17 mouse cellular contexts compared by ENCODE assay signal in genomic region chr4:32291406-32291805, GRCm38 (mm10). TPM values are rescaled to one million over a fixed set of nuclear protein-coding genes. Genes with fewer than 3 reads are reported as not detected.
DNase-seq lines count a peak whose midpoint lies in the region; ATAC-seq and TF ChIP-seq lines count a peak whose summit lies in the region.
"Had no signal": no experiment of that assay in that cellular context is flagged by ENCODE, and none has a peak within 500 bp of the region (broad histone marks: within the 10 kb centered on the region; RNA-seq: fewer than 3 reads in every experiment).

No protein-coding gene starts in this region.

- no peak for TF ChIP-seq POLR2A in spleen, adult 2 months (IDR thresholded peaks at IDR 0.05; ENCODE audit: low read depth, low read length)

- peaks cover 48% of the 10 kb centered on the region for H3K4me1 ChIP-seq in heart, embryonic 15.5 days (replicated peaks)
- peaks cover 19% of the 10 kb centered on the region for H3K4me1 ChIP-seq in spleen, adult 2 months (ENCODE audit: control insufficient read depth, insufficient read depth, insufficient read length)
- H3K4me1 ChIP-seq in kidney, embryonic 16.5 days (ENCODE audit: insufficient read depth, low read length), result peaks cover 36% of the 10 kb centered on the region

- 68% methylated on average over 4 of the region's 4 CpGs for WGBS in heart, embryonic 15.5 days
- WGBS in spleen, adult 2 months, result 71% methylated on average over 4 of the region's 4 CpGs
- 62% methylated on average over 4 of the region's 4 CpGs for WGBS in kidney, embryonic 16.5 days

- no peaks in the 10 kb centered on the region for H3K36me3 ChIP-seq in heart, embryonic 15.5 days
- no peaks in the 10 kb centered on the region for H3K36me3 ChIP-seq in spleen, adult 2 months (ENCODE audit: control insufficient read depth, insufficient read depth, low read length)
- no peaks in the 10 kb centered on the region for H3K36me3 ChIP-seq in kidney, embryonic 16.5 days (ENCODE audit: insufficient read depth, low read length)
- H3K36me3 ChIP-seq: embryonic facial prominence, embryonic 12.5 days; heart, embryonic 12.5 days; hindbrain, embryonic 15.5 days; limb, embryonic 13.5 days had no signal

- H3K4me3 ChIP-seq in heart, embryonic 15.5 days, result no peak overlapping the region
- H3K4me3 ChIP-seq in spleen, adult 2 months (ENCODE audit: extremely low read depth, insufficient read depth, insufficient read length), result no peak overlapping the region
- no peak overlapping the region for H3K4me3 ChIP-seq in kidney, embryonic 16.5 days (ENCODE audit: low read length)
- H3K4me3 ChIP-seq: embryonic facial prominence, embryonic 12.5 days; heart, embryonic 12.5 days; hindbrain, embryonic 15.5 days; limb, embryonic 13.5 days; myocyte had no signal

- H3K9ac ChIP-seq in heart, embryonic 15.5 days, result no peak overlapping the region
- no peak overlapping the region for H3K9ac ChIP-seq in kidney, embryonic 16.5 days (replicated peaks; ENCODE audit: low read length)
- H3K9ac ChIP-seq: embryonic facial prominence, embryonic 12.5 days; heart, embryonic 12.5 days; hindbrain, embryonic 15.5 days; limb, embryonic 13.5 days had no signal

- no peaks in the 10 kb centered on the region for H3K27me3 ChIP-seq in heart, embryonic 15.5 days
- no peaks in the 10 kb centered on the region for H3K27me3 ChIP-seq in spleen, adult 2 months (ENCODE audit: control insufficient read depth, insufficient read depth, low read length)
- H3K27me3 ChIP-seq in kidney, embryonic 16.5 days (ENCODE audit: insufficient read depth, low read length), result no peaks in the 10 kb centered on the region
- H3K27me3 ChIP-seq: embryonic facial prominence, embryonic 12.5 days; heart, embryonic 12.5 days; hindbrain, embryonic 15.5 days; limb, embryonic 13.5 days had no signal

- H3K9me3 ChIP-seq in heart, embryonic 15.5 days (replicated peaks), result no peaks in the 10 kb centered on the region
- H3K9me3 ChIP-seq in kidney, embryonic 16.5 days (ENCODE audit: low read length), result no peaks in the 10 kb centered on the region
- H3K9me3 ChIP-seq: embryonic facial prominence, embryonic 12.5 days; heart, embryonic 12.5 days; hindbrain, embryonic 15.5 days; limb, embryonic 13.5 days had no signal

- no peak for ATAC-seq in heart, embryonic 15.5 days (replicated peaks; ENCODE audit: insufficient number of reproducible peaks, insufficient read depth, low FRiP score, low read depth)
- no peak for ATAC-seq in megakaryocyte progenitor cell, adult 5-6 weeks (replicated peaks; ENCODE audit: poor library complexity)
- no peak for ATAC-seq in kidney, embryonic 16.5 days (ENCODE audit: low FRiP score, low TSS enrichment)

- DNase-seq in heart, postnatal 36 days, result no peak
- peak in 1 of 2 experiments; percentile 34 for DNase-seq in spleen, adult 2 months (ENCODE audit: low read depth in 1 of 2, low spot score in 2 of 2)
- no peak for DNase-seq in spleen, postnatal 10 days (ENCODE audit: low spot score in 2 of 2)
- peak; percentile 36 to 66 for DNase-seq in lung, postnatal 4 days
- DNase-seq in gastrocnemius, postnatal 4 days (ENCODE audit: low spot score in 2 of 2), result no peak
- DNase-seq: adrenal gland, adult 2 months; cerebellum, postnatal 10 days; layer of hippocampus, postnatal 36 days; right cerebral cortex, postnatal 25 days had no signal

- peak overlapping the region; percentile 71; the same call in 1 of the 2 replicates for H3K27ac ChIP-seq in heart, embryonic 15.5 days
- peak overlapping the region; percentile 61 for H3K27ac ChIP-seq in spleen, adult 2 months (ENCODE audit: insufficient read depth, low read length)
- H3K27ac ChIP-seq in kidney, embryonic 16.5 days (ENCODE audit: low read length), result no peak overlapping the region
- H3K27ac ChIP-seq: embryonic facial prominence, embryonic 12.5 days; hindbrain, embryonic 15.5 days; limb, embryonic 13.5 days had no signal

- intact Hi-C loops in heart, postnatal 36 days (cut with DNase I), result no loop called here

- no peak overlapping the region for H3K4me2 ChIP-seq in heart, embryonic 15.5 days
- H3K4me2 ChIP-seq in kidney, embryonic 16.5 days (replicated peaks; ENCODE audit: low read depth, low read length), result no peak overlapping the region
- H3K4me2 ChIP-seq: embryonic facial prominence, embryonic 12.5 days; heart, embryonic 12.5 days; hindbrain, embryonic 15.5 days; limb, embryonic 13.5 days had no signal

- TF ChIP-seq CTCF in spleen, adult 2 months (IDR thresholded peaks at IDR 0.05; ENCODE audit: extremely low read depth, insufficient read depth, insufficient read length, insufficient replicate concordance), result no peak

RNA-seq across cellular contexts. Expression of gene Bach2, which starts 52.8 kb away (rescaled TPM):
- polyA plus RNA-seq in heart, embryonic 15.5 days (2015; fragmentation: Nextera tagmentation; extraction: Ambion mirVana), result 5.0 and 5.4 TPM in 2 replicates
- 1 to 10 TPM; 5.4 to 6.4 TPM for total RNA-seq in heart, postnatal 36 days (2021)
- 14.1 and 16.5 TPM in 2 replicates for polyA plus RNA-seq in spleen, adult 2 months (2012; rRNA removed)
- 10 to 100 TPM; 15.1 to 16.1 TPM for total RNA-seq in gastrocnemius, postnatal 4 days (2021)
- total RNA-seq in megakaryocyte progenitor cell, adult 5-6 weeks (2015), result 3.1 and 3.8 TPM in 2 replicates
- total RNA-seq in megakaryocyte progenitor cell, adult 5-6 weeks (2017), result 0.37 and 0.61 TPM in 2 replicates
- 7.9 and 9.8 TPM in 2 replicates for polyA plus RNA-seq in kidney, embryonic 16.5 days (2015; fragmentation: Nextera tagmentation; extraction: Ambion mirVana)

Comparison
In these comparisons a context has a peak if more than half of its experiments do, and no peak if none do; other contexts are left out.
1. DNase-seq: peak in lung, postnatal 4 days (2 of 2); none in heart, postnatal 36 days (0 of 2), spleen, postnatal 10 days (0 of 2) and gastrocnemius, postnatal 4 days (0 of 2).